Mouse (Mus musculus): ENCODE results near the gene Hist1h3e. TPM values are rescaled to one million over a fixed set of nuclear protein-coding genes. Genes with fewer than 3 reads are reported as not detected.
"Not testable (repeated sequence)": the region's sequence is repeated elsewhere in the genome, so short reads cannot be mapped to it uniquely, and the experiment has no call there.

The Hist1h3e gene
- polyA plus RNA-seq, 1 experiment, result 1.5 TPM

GRCm38 (mm10) chr13:23581408-23582218 lies 19.4 kb upstream of the Hist1h3e start, which contains the start of gene Hist1h4d:
TSS of gene Hist1h4d (plus strand) at chr13:23581598.
- Histone ChIP-seq H3K4me3 (replicated peaks; ENCODE audit: insufficient read depth, low read depth, low read length) (peak within 1 kb of the TSS; percentile 56), H3K27ac (ENCODE audit: insufficient read depth, low read length) (no peak within 1 kb of the TSS), H3K4me1 (ENCODE audit: control insufficient read depth, insufficient read depth, low read length) (no peaks in the 10 kb centered on the region), H3K27me3 (ENCODE audit: control insufficient read depth, insufficient read depth, low read length) (no peaks in the 10 kb centered on the region)
- 2% methylated on average over 43 of the region's 43 CpGs for WGBS
- peak; percentile 95 to 98 for DNase-seq
- TF ChIP-seq POLR2A (IDR thresholded peaks at IDR 0.05; ENCODE audit: borderline replicate concordance, insufficient read depth, low read length), result peak; percentile 99
- no peak for TF ChIP-seq CTCF (IDR thresholded peaks at IDR 0.05; ENCODE audit: borderline replicate concordance, insufficient read depth, low read depth, low read length)

GRCm38 (mm10) chr13:23577835-23578234 lies 15.7 kb upstream of the Hist1h3e start:
- no peaks in the 10 kb centered on the region for H3K27me3 ChIP-seq (ENCODE audit: control insufficient read depth, insufficient read depth, low read length)
- TF ChIP-seq CTCF (IDR thresholded peaks at IDR 0.05; ENCODE audit: borderline replicate concordance, insufficient read depth, low read depth, low read length) (no peak), POLR2A (IDR thresholded peaks at IDR 0.05; ENCODE audit: borderline replicate concordance, insufficient read depth, low read length) (no peak)
- 92% methylated on average over 1 of the region's 1 CpGs for WGBS

GRCm38 (mm10) chr13:23576906-23577639 lies 14.9 kb upstream of the Hist1h3e start:
- 76% methylated on average over 6 of the region's 6 CpGs for WGBS
- Histone ChIP-seq H3K4me3 (replicated peaks; ENCODE audit: insufficient read depth, low read depth, low read length) (no peak overlapping the region), H3K4me1 (ENCODE audit: control insufficient read depth, insufficient read depth, low read length) (no peaks in the 10 kb centered on the region), H3K27me3 (ENCODE audit: control insufficient read depth, insufficient read depth, low read length) (no peaks in the 10 kb centered on the region), H3K27ac (ENCODE audit: insufficient read depth, low read length) (no peak overlapping the region)
- TF ChIP-seq CTCF (IDR thresholded peaks at IDR 0.05; ENCODE audit: borderline replicate concordance, insufficient read depth, low read depth, low read length), result no peak
- TF ChIP-seq POLR2A (IDR thresholded peaks at IDR 0.05; ENCODE audit: borderline replicate concordance, insufficient read depth, low read length), result no peak
- DNase-seq, result no peak

More at GRCm38 (mm10) chr13:23577835-23578234, 15.7 kb upstream of the Hist1h3e start:
- Histone ChIP-seq H3K4me3 (replicated peaks; ENCODE audit: insufficient read depth, low read depth, low read length) (no peak overlapping the region), H3K27ac (ENCODE audit: insufficient read depth, low read length) (no peak overlapping the region), H3K4me1 (ENCODE audit: control insufficient read depth, insufficient read depth, low read length) (no peaks in the 10 kb centered on the region)
- DNase-seq, result no peak

- Histone ChIP-seq H3K4me3 (replicated peaks; ENCODE audit: insufficient read depth, low read depth, low read length) (no peak overlapping the region), H3K27me3 (ENCODE audit: control insufficient read depth, insufficient read depth, low read length) (no peaks in the 10 kb centered on the region), H3K4me1 (ENCODE audit: control insufficient read depth, insufficient read depth, low read length) (no peaks in the 10 kb centered on the region), H3K27ac (ENCODE audit: insufficient read depth, low read length) (no peak overlapping the region)
- 77% methylated on average over 7 of the region's 7 CpGs for WGBS
- TF ChIP-seq POLR2A (IDR thresholded peaks at IDR 0.05; ENCODE audit: borderline replicate concordance, insufficient read depth, low read length), result no peak
- no peak for TF ChIP-seq CTCF (IDR thresholded peaks at IDR 0.05; ENCODE audit: borderline replicate concordance, insufficient read depth, low read depth, low read length)
- no peak for DNase-seq
These were observed 14.2 kb upstream of the Hist1h3e start for GRCm38 (mm10) chr13:23576351-23576881.

GRCm38 (mm10) chr13:23575864-23576313 lies 13.7 kb upstream of the Hist1h3e start:
- H3K27ac ChIP-seq (ENCODE audit: insufficient read depth, low read length); H3K4me1 ChIP-seq (ENCODE audit: control insufficient read depth, insufficient read depth, low read length); H3K27me3 ChIP-seq (ENCODE audit: control insufficient read depth, insufficient read depth, low read length): not testable (repeated sequence)
- 14% methylated on average over 13 of the region's 40 CpGs for WGBS
- DNase-seq, result peak in 1 of 2 experiments; percentile 32
- peak overlapping the region; percentile 44 for H3K4me3 ChIP-seq (replicated peaks; ENCODE audit: insufficient read depth, low read depth, low read length)

GRCm38 (mm10) chr13:23575271-23575851 lies 13.2 kb upstream of the Hist1h3e start, which contains the start of gene Hist1h3d:
TSS of gene Hist1h3d (plus strand) at chr13:23575763.
- H3K27me3 ChIP-seq (ENCODE audit: control insufficient read depth, insufficient read depth, low read length), result no peaks in the 10 kb centered on the region
- no peak within 1 kb of the TSS for H3K27ac ChIP-seq (ENCODE audit: insufficient read depth, low read length)
- peak within 1 kb of the TSS; percentile 44 for H3K4me3 ChIP-seq (replicated peaks; ENCODE audit: insufficient read depth, low read depth, low read length)
- peak; percentile 42 to 53 for DNase-seq
- TF ChIP-seq CTCF (IDR thresholded peaks at IDR 0.05; ENCODE audit: borderline replicate concordance, insufficient read depth, low read depth, low read length), result no peak
- WGBS, result 2% methylated on average over 18 of the region's 18 CpGs
- no peaks in the 10 kb centered on the region for H3K4me1 ChIP-seq (ENCODE audit: control insufficient read depth, insufficient read depth, low read length)

- H3K27ac ChIP-seq (ENCODE audit: insufficient read depth, low read length); DNase-seq; H3K4me1 ChIP-seq (ENCODE audit: control insufficient read depth, insufficient read depth, low read length); H3K27me3 ChIP-seq (ENCODE audit: control insufficient read depth, insufficient read depth, low read length); H3K4me3 ChIP-seq (replicated peaks; ENCODE audit: insufficient read depth, low read depth, low read length): not testable (repeated sequence)
- 6% methylated on average over 11 of the region's 39 CpGs for WGBS
These were observed 12.5 kb upstream of the Hist1h3e start for GRCm38 (mm10) chr13:23574546-23575170.

- under 1% methylated on average over 42 of the region's 42 CpGs for WGBS
- not testable (repeated sequence) for H3K4me1 ChIP-seq (ENCODE audit: control insufficient read depth, insufficient read depth, low read length); H3K4me3 ChIP-seq (replicated peaks; ENCODE audit: insufficient read depth, low read depth, low read length); H3K27ac ChIP-seq (ENCODE audit: insufficient read depth, low read length); H3K27me3 ChIP-seq (ENCODE audit: control insufficient read depth, insufficient read depth, low read length)
- DNase-seq, result peak; percentile 75 to 84
These were observed 11.8 kb upstream of the Hist1h3e start, which contains the start of the genes Hist1h2bf and Hist1h2ad for GRCm38 (mm10) chr13:23573898-23574524. TSS of gene Hist1h2bf (minus strand) at chr13:23574196. TSS of gene Hist1h2ad (plus strand) at chr13:23574381.

GRCm38 (mm10) chr13:23573034-23573897 lies 11.1 kb upstream of the Hist1h3e start:
- H3K4me3 ChIP-seq (replicated peaks; ENCODE audit: insufficient read depth, low read depth, low read length); H3K4me1 ChIP-seq (ENCODE audit: control insufficient read depth, insufficient read depth, low read length); H3K27me3 ChIP-seq (ENCODE audit: control insufficient read depth, insufficient read depth, low read length); DNase-seq; H3K27ac ChIP-seq (ENCODE audit: insufficient read depth, low read length): not testable (repeated sequence)
- 10% methylated on average over 20 of the region's 20 CpGs for WGBS
